Mouse (Mus musculus): Measurements from ENCODE around the gene Clec2l. TPM values are rescaled to one million over a fixed set of nuclear protein-coding genes. Genes with fewer than 3 reads are reported as not detected.
A peak's percentile ranks its signal among the peaks of the same experiment; 100 is the strongest.

The Clec2l gene
- total RNA-seq, 1 experiment from 2014 or later = not detected

GRCm38 (mm10) chr6:38710449-38710848 is 47.6 kb downstream of the Clec2l start:
- ATAC-seq (replicated peaks; ENCODE audit: low read depth, poor library complexity, severe bottlenecking) = peak; percentile 79

GRCm38 (mm10) chr6:38713957-38714898 is 51.4 kb downstream of the Clec2l start:
- no peak for ATAC-seq (replicated peaks; ENCODE audit: low read depth, poor library complexity, severe bottlenecking)

GRCm38 (mm10) chr6:38715881-38716280 is 53.0 kb downstream of the Clec2l start:
- ATAC-seq (replicated peaks; ENCODE audit: low read depth, poor library complexity, severe bottlenecking) = no peak

- ATAC-seq (replicated peaks; ENCODE audit: low read depth, poor library complexity, severe bottlenecking) = no peak
These were observed 55.8 kb downstream of the Clec2l start for GRCm38 (mm10) chr6:38718625-38719024.

GRCm38 (mm10) chr6:38719229-38719628 is 56.4 kb downstream of the Clec2l start:
- no peak for ATAC-seq (replicated peaks; ENCODE audit: low read depth, poor library complexity, severe bottlenecking)

- no peak for ATAC-seq (replicated peaks; ENCODE audit: low read depth, poor library complexity, severe bottlenecking)
These were observed 58.5 kb downstream of the Clec2l start for GRCm38 (mm10) chr6:38721361-38721760.

GRCm38 (mm10) chr6:38725515-38725914 is 62.6 kb downstream of the Clec2l start:
- ATAC-seq (replicated peaks; ENCODE audit: low read depth, poor library complexity, severe bottlenecking) = no peak

Other genes with a start within 250 kb of the Clec2l start
- gene Ubn2, start 229.1 kb upstream of the Clec2l start, total RNA-seq (2017) = 19.7 and 28.8 TPM in 2 replicates
- 11.7 and 47.1 TPM in 2 replicates for gene Fmc1, start 129.6 kb upstream of the Clec2l start, total RNA-seq (2017)
- gene Luc7l2, start 111.7 kb upstream of the Clec2l start, total RNA-seq (2017) = 284 and 303 TPM in 2 replicates
- not detected in 2 replicates for gene Klrg2, start 25.8 kb upstream of the Clec2l start, total RNA-seq (2017)
- gene Tbxas1, start 212.3 kb downstream of the Clec2l start, total RNA-seq (2017) = 23.1 and 33.0 TPM in 2 replicates
- 10.3 and 16.4 TPM in 2 replicates for gene Hipk2, start 213.1 kb downstream of the Clec2l start, total RNA-seq (2017)

All from common myeloid progenitor, adult 5-6 weeks (primary cell).